Mouse (Mus musculus) cerebral cortex, adult 2 months (tissue): ENCODE measurements around the gene Gria3.

Experiments
- WGBS: fragments of 180-500 bp; shearing (Covaris S2); methylation state at CpG from one replicate; pipeline ENCODE4 v1.1.7; 2018; 5-methylcytosine and 5-hydroxymethylcytosine counted together

The Gria3 gene

GRCm38 (mm10) chrX:41400058-41400904 lies at the start of gene Gria3:
TSS of gene Gria3 (plus strand) at chrX:41400854.
- 3% methylated on average over 21 of the region's 21 CpGs for WGBS

- WGBS = 48% methylated on average over 7 of the region's 7 CpGs
Measured at GRCm38 (mm10) chrX:41387086-41387485, 13.6 kb upstream of the Gria3 start.

- WGBS = 100% methylated on average over 1 of the region's 1 CpGs
Measured at GRCm38 (mm10) chrX:41389079-41389478, 11.6 kb upstream of the Gria3 start.

- WGBS = 12% methylated on average over 17 of the region's 17 CpGs
Measured at GRCm38 (mm10) chrX:41401186-41401585, 532 bp downstream of the Gria3 start.

GRCm38 (mm10) chrX:41401590-41402240 lies 1.1 kb downstream of the Gria3 start:
- 9% methylated on average over 20 of the region's 20 CpGs for WGBS

GRCm38 (mm10) chrX:41402656-41403055 lies 2.0 kb downstream of the Gria3 start:
- WGBS = 15% methylated on average over 6 of the region's 6 CpGs

- WGBS = 30% methylated on average over 9 of the region's 9 CpGs
Measured at GRCm38 (mm10) chrX:41406288-41406687, 5.6 kb downstream of the Gria3 start.

GRCm38 (mm10) chrX:41409791-41410190 lies 9.1 kb downstream of the Gria3 start:
- 45% methylated on average over 1 of the region's 1 CpGs for WGBS

- WGBS = 41% methylated on average over 6 of the region's 6 CpGs
Measured at GRCm38 (mm10) chrX:41425651-41426050, 25.0 kb downstream of the Gria3 start.

GRCm38 (mm10) chrX:41428011-41428410 lies 27.4 kb downstream of the Gria3 start:
- WGBS = 60% methylated on average over 5 of the region's 5 CpGs

GRCm38 (mm10) chrX:41435541-41435940 lies 34.9 kb downstream of the Gria3 start:
- 44% methylated on average over 1 of the region's 1 CpGs for WGBS

GRCm38 (mm10) chrX:41438841-41439240 lies 38.2 kb downstream of the Gria3 start:
- 68% methylated on average over 5 of the region's 5 CpGs for WGBS

- WGBS = 62% methylated on average over 1 of the region's 1 CpGs
Measured at GRCm38 (mm10) chrX:41448876-41449275, 48.2 kb downstream of the Gria3 start.

- 57% methylated on average over 2 of the region's 2 CpGs for WGBS
Measured at GRCm38 (mm10) chrX:41477486-41477885, 76.8 kb downstream of the Gria3 start.

- WGBS = 49% methylated on average over 4 of the region's 4 CpGs
Measured at GRCm38 (mm10) chrX:41496528-41496927, 95.9 kb downstream of the Gria3 start.

- 26% methylated on average over 3 of the region's 3 CpGs for WGBS
Measured at GRCm38 (mm10) chrX:41505371-41505770, 104.7 kb downstream of the Gria3 start.

GRCm38 (mm10) chrX:41507959-41508358 lies 107.3 kb downstream of the Gria3 start:
- 60% methylated on average over 1 of the region's 1 CpGs for WGBS

- WGBS = 40% methylated on average over 3 of the region's 3 CpGs
Measured at GRCm38 (mm10) chrX:41514982-41515381, 114.3 kb downstream of the Gria3 start.

- 78% methylated on average over 2 of the region's 2 CpGs for WGBS
Measured at GRCm38 (mm10) chrX:41532511-41532910, 131.9 kb downstream of the Gria3 start.

GRCm38 (mm10) chrX:41535886-41536285 lies 135.2 kb downstream of the Gria3 start:
- 78% methylated on average over 2 of the region's 2 CpGs for WGBS

GRCm38 (mm10) chrX:41562296-41563060 lies 161.8 kb downstream of the Gria3 start:
- WGBS = 45% methylated on average over 6 of the region's 6 CpGs

GRCm38 (mm10) chrX:41564898-41565297 lies 164.2 kb downstream of the Gria3 start:
- WGBS = 41% methylated on average over 2 of the region's 2 CpGs
